Comparison of ENCODE assay signal across 11 mouse cellular contexts in genomic region chr5:5056102-5056883, GRCm38 (mm10).
DNase-seq lines count a peak whose midpoint lies in the region; ATAC-seq lines count a peak whose summit lies in the region.
"Had no signal": no experiment of that assay in that cellular context is flagged by ENCODE, and none has a peak within 500 bp of the region (broad histone marks: within the 10 kb centered on the region; RNA-seq: fewer than 3 reads in every experiment).

No protein-coding gene starts in this region.

- H3K9ac ChIP-seq in forebrain, embryonic 11.5 days (ENCODE audit: low read length), result no peak overlapping the region
- no peak overlapping the region for H3K9ac ChIP-seq in forebrain, embryonic 15.5 days (replicated peaks)
- H3K9ac ChIP-seq in midbrain, embryonic 14.5 days (replicated peaks; ENCODE audit: low read length), result no peak overlapping the region

- H3K27ac ChIP-seq in forebrain, embryonic 11.5 days (ENCODE audit: low read depth, low read length), result no peak overlapping the region
- no peak overlapping the region for H3K27ac ChIP-seq in forebrain, embryonic 10.5 days
- H3K27ac ChIP-seq in forebrain, embryonic 15.5 days (replicated peaks), result 0 out of 2 replicates have a peak overlapping the region, but pooled peaks have one; percentile 23
- H3K27ac ChIP-seq in midbrain, embryonic 14.5 days (replicated peaks; ENCODE audit: low read depth, low read length), result peak overlapping the region; percentile 41; the same call in 1 of the 2 replicates

- WGBS in forebrain, embryonic 11.5 days, result 65% methylated on average over 4 of the region's 4 CpGs
- 74% methylated on average over 4 of the region's 4 CpGs for WGBS in forebrain, embryonic 10.5 days
- 57% methylated on average over 4 of the region's 4 CpGs for WGBS in forebrain, embryonic 15.5 days
- WGBS in midbrain, embryonic 14.5 days, result 26% methylated on average over 4 of the region's 4 CpGs

- no peaks in the 10 kb centered on the region; the same call in 1 of the 2 replicates for H3K4me1 ChIP-seq in forebrain, embryonic 11.5 days (replicated peaks; ENCODE audit: control insufficient read depth, insufficient read depth, low read length)
- H3K4me1 ChIP-seq in forebrain, embryonic 10.5 days, result peaks cover 23% of the 10 kb centered on the region
- peaks cover 17% of the 10 kb centered on the region; the same call in 1 of the 2 replicates for H3K4me1 ChIP-seq in forebrain, embryonic 15.5 days
- H3K4me1 ChIP-seq in midbrain, embryonic 14.5 days (ENCODE audit: control insufficient read depth, insufficient read depth, low read length), result peaks cover 10% of the 10 kb centered on the region

- 0 out of 2 replicates have a peak, but pooled peaks have one; percentile 39 for ATAC-seq in forebrain, embryonic 11.5 days (replicated peaks; ENCODE audit: low FRiP score)
- ATAC-seq in forebrain, embryonic 15.5 days (replicated peaks), result peak; percentile 54; the same call in 1 of the 2 replicates
- peak; percentile 24; the same call in 1 of the 2 replicates for ATAC-seq in midbrain, embryonic 14.5 days (ENCODE audit: low FRiP score, low TSS enrichment)
- ATAC-seq: intestine, postnatal 0 days had no signal

- no peaks in the 10 kb centered on the region for H3K36me3 ChIP-seq in forebrain, embryonic 11.5 days (ENCODE audit: control insufficient read depth, insufficient read depth, low read length)
- H3K36me3 ChIP-seq in forebrain, embryonic 10.5 days (replicated peaks), result no peaks in the 10 kb centered on the region
- no peaks in the 10 kb centered on the region for H3K36me3 ChIP-seq in forebrain, embryonic 15.5 days
- H3K36me3 ChIP-seq in midbrain, embryonic 14.5 days (ENCODE audit: control insufficient read depth, insufficient read depth, low read length), result no peaks in the 10 kb centered on the region

- no peak overlapping the region for H3K4me3 ChIP-seq in forebrain, embryonic 11.5 days (ENCODE audit: low read depth, low read length)
- H3K4me3 ChIP-seq in forebrain, embryonic 10.5 days, result no peak overlapping the region
- H3K4me3 ChIP-seq in forebrain, embryonic 15.5 days, result no peak overlapping the region
- H3K4me3 ChIP-seq in midbrain, embryonic 14.5 days (replicated peaks; ENCODE audit: low read depth, low read length), result no peak overlapping the region

- no peak for DNase-seq in forebrain, embryonic 11.5 days (ENCODE audit: low spot score)
- no peak for DNase-seq in forebrain, embryonic 10.5 days (ENCODE audit: extremely low spot score, low spot score)
- peak; percentile 13 for DNase-seq in 3134 (ENCODE audit: extremely low read depth, insufficient read length, low spot score)
- peak; percentile 27 for DNase-seq in midbrain, embryonic 14.5 days
- DNase-seq in right cerebral cortex, postnatal 10 days (ENCODE audit: low spot score in 2 of 2), result no peak
- no peak for DNase-seq in cerebellum, adult 9-11 months
- no peak for DNase-seq in kidney, postnatal 14 days
- DNase-seq: adrenal gland, postnatal 10 days; left cerebral cortex, postnatal 4 days had no signal

- H3K4me2 ChIP-seq in forebrain, embryonic 11.5 days (ENCODE audit: low read depth, low read length, severe bottlenecking), result no peak overlapping the region
- no peak overlapping the region for H3K4me2 ChIP-seq in forebrain, embryonic 15.5 days (replicated peaks)
- no peak overlapping the region for H3K4me2 ChIP-seq in midbrain, embryonic 14.5 days (ENCODE audit: low read length)

- no peaks in the 10 kb centered on the region for H3K9me3 ChIP-seq in forebrain, embryonic 11.5 days (ENCODE audit: control insufficient read depth, low read length)
- no peaks in the 10 kb centered on the region for H3K9me3 ChIP-seq in forebrain, embryonic 10.5 days
- no peaks in the 10 kb centered on the region for H3K9me3 ChIP-seq in forebrain, embryonic 15.5 days
- no peaks in the 10 kb centered on the region for H3K9me3 ChIP-seq in midbrain, embryonic 14.5 days (ENCODE audit: control insufficient read depth, low read length)

- H3K27me3 ChIP-seq in forebrain, embryonic 11.5 days (ENCODE audit: control insufficient read depth, insufficient read depth, low read length), result no peaks in the 10 kb centered on the region
- H3K27me3 ChIP-seq in forebrain, embryonic 10.5 days (ENCODE audit: poor library complexity, severe bottlenecking), result no peaks in the 10 kb centered on the region
- no peaks in the 10 kb centered on the region for H3K27me3 ChIP-seq in forebrain, embryonic 15.5 days
- H3K27me3 ChIP-seq in midbrain, embryonic 14.5 days (ENCODE audit: control insufficient read depth, insufficient read depth, low read length), result no peaks in the 10 kb centered on the region

Comparison
In these comparisons a context has a peak if more than half of its experiments do, and no peak if none do; other contexts are left out.
1. H3K27ac ChIP-seq: peak in forebrain, embryonic 15.5 days (single experiment) and midbrain, embryonic 14.5 days (single experiment); none in forebrain, embryonic 11.5 days (single experiment) and forebrain, embryonic 10.5 days (single experiment).
2. DNase-seq: peak in 3134 (single experiment) and midbrain, embryonic 14.5 days (single experiment); none in forebrain, embryonic 11.5 days (single experiment), forebrain, embryonic 10.5 days (single experiment), right cerebral cortex, postnatal 10 days (0 of 2), cerebellum, adult 9-11 months (single experiment) and kidney, postnatal 14 days (single experiment).
3. Peak in every context shown above with its lines, with median percentiles within 50 percentile points of each other: ATAC-seq.